Mouse (Mus musculus) liver, embryonic 14.5 days (tissue): ENCODE measurements at regions not wholly inside any gene's neighbourhood (a gene's known extent, or its start where the extent isn't known, plus 50 kb on each side); places are given as distances from the start of the nearest gene placed in this dataset.

Experiments used
- CTCF ChIP-seq: IDR thresholded peaks from 2 replicates; pipeline ENCODE4 v1.5.1; 2016; ENCODE audit warnings: antibody characterized with exemption, low read depth, control low read depth
- EP300 ChIP-seq: IDR thresholded peaks from 2 replicates; pipeline ENCODE4 v1.6.1; 2016; ENCODE audit warnings: antibody characterized with exemption, low read depth

DNA sequence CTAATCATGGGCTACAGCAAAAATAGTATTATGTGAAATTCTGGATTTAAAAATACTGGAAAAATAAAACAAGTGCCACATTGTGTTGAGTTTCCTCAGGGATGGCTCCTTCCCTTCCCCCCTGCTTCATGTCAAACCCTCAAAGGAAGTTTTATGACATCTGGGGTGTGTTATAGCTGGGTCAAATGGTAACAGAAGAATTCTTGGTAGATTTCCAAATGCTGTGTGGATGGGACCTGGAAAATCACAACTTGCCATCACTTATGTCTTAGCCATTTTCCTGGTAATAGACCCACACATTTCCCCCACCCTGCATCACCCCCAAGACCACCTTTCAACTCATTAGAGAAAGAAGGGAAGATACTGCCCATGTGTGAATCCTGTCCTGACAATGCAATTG is 371.5 kb downstream of the Nuf2 start:
- no peak for TF ChIP-seq EP300
- TF ChIP-seq CTCF = no peak
